Mouse (Mus musculus): Measurements from ENCODE around the gene Cacna1e. TPM values are rescaled to one million over a fixed set of nuclear protein-coding genes. Genes with fewer than 3 reads are reported as not detected.

Gene Cacna1e
- polyA plus RNA-seq, 1 experiment from 2014 or later, result 35.1 TPM

DNA sequence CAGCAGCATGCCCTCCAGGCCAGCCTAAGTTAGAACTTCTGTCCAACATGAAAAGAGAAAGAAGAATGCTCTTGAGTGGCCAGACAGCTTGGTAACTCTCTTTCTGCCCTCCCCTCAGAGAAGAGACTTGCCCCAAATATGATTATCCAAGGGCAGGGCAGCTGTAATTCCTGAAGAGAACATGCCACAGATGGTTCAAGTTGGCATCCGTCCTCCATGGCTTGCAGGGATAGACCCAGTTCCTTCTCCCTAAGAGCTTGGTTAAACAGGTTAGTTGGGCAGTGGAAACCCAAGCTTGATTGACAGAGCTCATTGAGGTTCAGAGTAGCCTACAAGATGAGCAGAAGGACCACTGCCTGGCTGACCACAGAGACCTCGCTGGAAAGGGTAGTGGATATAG lies 85.5 kb downstream of the Cacna1e start:
- Histone ChIP-seq H3K4me3 (ENCODE audit: low read depth, low read length) (no peak overlapping the region), H3K4me2 (ENCODE audit: low read depth, low read length) (no peak overlapping the region), H3K9me3 (ENCODE audit: control insufficient read depth, low read length) (no peaks in the 10 kb centered on the region), H3K4me1 (ENCODE audit: control insufficient read depth, insufficient read depth, low read length) (no peaks in the 10 kb centered on the region), H3K9ac (replicated peaks; ENCODE audit: low read depth, low read length) (no peak overlapping the region), H3K27ac (ENCODE audit: low read depth, low read length) (no peak overlapping the region), H3K27me3 (ENCODE audit: control insufficient read depth, insufficient read depth, low read length) (no peaks in the 10 kb centered on the region), H3K36me3 (ENCODE audit: control insufficient read depth, insufficient read depth, low read length) (no peaks in the 10 kb centered on the region)
- WGBS, result 83% methylated on average over 2 of the region's 2 CpGs
- ATAC-seq (ENCODE audit: low read depth), result no peak

DNA sequence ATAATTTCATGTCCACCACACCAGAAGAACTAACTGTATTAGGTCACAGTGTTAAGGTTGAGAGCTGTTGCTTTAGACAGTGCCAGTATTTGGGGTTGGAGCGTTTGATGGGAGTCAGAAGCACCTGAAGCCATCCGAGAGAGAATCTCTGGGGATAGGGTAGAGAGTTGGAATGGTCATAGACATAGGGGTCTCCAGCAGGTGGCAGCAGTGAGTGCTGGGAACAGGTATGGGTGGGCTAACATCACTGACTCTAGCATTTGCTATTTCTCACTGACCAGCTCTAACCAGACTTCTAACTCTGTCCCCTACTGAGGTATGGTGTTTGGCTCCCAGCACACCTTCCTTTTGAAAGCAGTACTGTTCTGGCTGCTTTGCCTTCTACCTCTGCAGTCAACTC lies 87.6 kb downstream of the Cacna1e start:
- H3K36me3 ChIP-seq (ENCODE audit: control insufficient read depth, insufficient read depth, low read length), result no peaks in the 10 kb centered on the region
- H3K4me3 ChIP-seq (ENCODE audit: low read depth, low read length), result no peak overlapping the region
- no peak for ATAC-seq (ENCODE audit: low read depth)
- 66% methylated on average over 2 of the region's 2 CpGs for WGBS
- H3K9me3 ChIP-seq (ENCODE audit: control insufficient read depth, low read length), result no peaks in the 10 kb centered on the region
- H3K27me3 ChIP-seq (ENCODE audit: control insufficient read depth, insufficient read depth, low read length), result no peaks in the 10 kb centered on the region
- H3K9ac ChIP-seq (replicated peaks; ENCODE audit: low read depth, low read length), result no peak overlapping the region
- no peak overlapping the region for H3K27ac ChIP-seq (ENCODE audit: low read depth, low read length)
- H3K4me2 ChIP-seq (ENCODE audit: low read depth, low read length), result no peak overlapping the region
- H3K4me1 ChIP-seq (ENCODE audit: control insufficient read depth, insufficient read depth, low read length), result no peaks in the 10 kb centered on the region

DNA sequence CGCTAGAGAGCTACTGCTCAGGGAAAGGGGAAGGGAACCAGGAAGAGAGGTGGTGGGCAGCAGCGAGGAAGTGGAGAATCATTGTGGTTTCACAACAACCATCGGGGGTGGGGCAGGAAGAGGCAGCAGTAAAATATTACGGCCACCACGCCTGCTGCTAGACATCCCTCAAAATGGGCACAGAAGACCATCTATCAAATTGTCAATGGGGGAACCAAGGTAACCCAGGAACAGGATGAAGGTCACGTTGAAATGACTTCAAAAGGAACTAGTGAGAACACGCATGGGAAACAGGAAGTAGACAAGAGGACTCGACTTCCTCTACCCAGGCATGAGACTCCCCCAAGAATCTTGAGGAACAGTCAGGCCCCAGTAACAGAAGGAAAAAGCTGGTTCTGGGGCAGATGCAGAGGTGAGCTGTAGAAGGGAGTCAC lies 89.8 kb downstream of the Cacna1e start:
- no peak overlapping the region for H3K9ac ChIP-seq (replicated peaks; ENCODE audit: low read depth, low read length)
- no peaks in the 10 kb centered on the region for H3K9me3 ChIP-seq (ENCODE audit: control insufficient read depth, low read length)
- H3K4me3 ChIP-seq (ENCODE audit: low read depth, low read length), result no peak overlapping the region
- 82% methylated on average over 8 of the region's 8 CpGs for WGBS
- H3K36me3 ChIP-seq (ENCODE audit: control insufficient read depth, insufficient read depth, low read length), result no peaks in the 10 kb centered on the region
- ATAC-seq (ENCODE audit: low read depth), result no peak
- H3K27ac ChIP-seq (ENCODE audit: low read depth, low read length), result no peak overlapping the region
- no peaks in the 10 kb centered on the region for H3K27me3 ChIP-seq (ENCODE audit: control insufficient read depth, insufficient read depth, low read length)
- no peaks in the 10 kb centered on the region for H3K4me1 ChIP-seq (ENCODE audit: control insufficient read depth, insufficient read depth, low read length)
- no peak overlapping the region for H3K4me2 ChIP-seq (ENCODE audit: low read depth, low read length)

DNA sequence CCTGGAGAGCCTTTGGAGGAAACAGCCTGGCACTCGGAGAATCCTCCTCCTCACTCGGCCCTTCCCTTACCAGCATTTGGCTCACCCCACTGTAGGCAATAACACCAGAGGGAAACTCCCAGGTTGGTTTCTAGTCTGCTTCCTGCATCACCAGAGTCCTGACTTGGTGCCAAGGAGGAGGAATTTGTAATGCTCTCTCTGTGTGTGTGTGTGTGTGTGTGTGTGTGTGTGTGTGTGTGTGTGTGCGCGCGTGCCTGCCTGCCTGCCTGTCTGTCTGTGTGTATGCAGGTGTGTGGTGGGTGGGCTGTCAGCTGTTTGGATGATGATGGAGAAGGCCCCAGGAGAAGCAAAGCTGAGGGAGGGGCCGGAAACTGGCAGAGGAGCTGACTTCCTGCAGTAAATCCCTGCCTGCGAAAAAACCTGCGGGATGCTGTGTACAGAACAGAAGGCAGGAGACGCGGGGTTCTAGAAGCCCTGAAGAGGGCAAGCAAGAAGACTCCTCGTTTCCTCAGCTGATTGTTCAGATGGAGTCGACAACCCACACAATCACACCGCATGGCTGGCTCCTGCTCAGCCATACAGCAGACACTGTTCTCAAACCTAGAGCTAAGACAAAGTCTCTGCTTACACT lies 92.6 kb downstream of the Cacna1e start:
- no peak overlapping the region for H3K4me2 ChIP-seq (ENCODE audit: low read depth, low read length)
- no peaks in the 10 kb centered on the region for H3K9me3 ChIP-seq (ENCODE audit: control insufficient read depth, low read length)
- no peaks in the 10 kb centered on the region for H3K36me3 ChIP-seq (ENCODE audit: control insufficient read depth, insufficient read depth, low read length)
- H3K4me1 ChIP-seq (ENCODE audit: control insufficient read depth, insufficient read depth, low read length), result no peaks in the 10 kb centered on the region
- WGBS, result 56% methylated on average over 13 of the region's 13 CpGs
- no peak overlapping the region for H3K4me3 ChIP-seq (ENCODE audit: low read depth, low read length)
- no peak overlapping the region for H3K9ac ChIP-seq (replicated peaks; ENCODE audit: low read depth, low read length)
- no peak for ATAC-seq (ENCODE audit: low read depth)
- H3K27ac ChIP-seq (ENCODE audit: low read depth, low read length), result no peak overlapping the region
- H3K27me3 ChIP-seq (ENCODE audit: control insufficient read depth, insufficient read depth, low read length), result no peaks in the 10 kb centered on the region

DNA sequence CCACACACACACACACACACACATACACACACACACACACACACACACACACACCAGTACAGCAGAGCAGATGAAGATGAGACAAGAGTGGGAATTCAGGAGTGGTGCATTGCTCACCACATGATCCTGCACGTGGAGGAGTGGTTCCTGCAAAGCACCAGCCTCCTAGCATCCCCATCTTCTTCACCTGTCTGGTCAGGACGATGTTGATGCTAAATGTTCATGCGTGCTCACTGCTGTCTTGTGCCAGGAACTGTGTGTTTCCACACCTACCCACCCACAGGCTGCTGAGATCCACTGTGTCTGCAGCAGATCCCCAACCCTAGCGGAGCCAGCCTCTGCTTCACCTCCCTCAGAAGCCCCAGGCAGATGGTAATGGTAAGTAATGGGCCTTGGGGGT lies 95.8 kb downstream of the Cacna1e start:
- peak; percentile 26 for ATAC-seq (ENCODE audit: low read depth)
- Histone ChIP-seq H3K9me3 (ENCODE audit: control insufficient read depth, low read length) (no peaks in the 10 kb centered on the region), H3K4me2 (ENCODE audit: low read depth, low read length) (no peak overlapping the region), H3K27ac (ENCODE audit: low read depth, low read length) (no peak overlapping the region), H3K36me3 (ENCODE audit: control insufficient read depth, insufficient read depth, low read length) (no peaks in the 10 kb centered on the region), H3K4me3 (ENCODE audit: low read depth, low read length) (no peak overlapping the region), H3K4me1 (ENCODE audit: control insufficient read depth, insufficient read depth, low read length) (no peaks in the 10 kb centered on the region), H3K9ac (replicated peaks; ENCODE audit: low read depth, low read length) (no peak overlapping the region), H3K27me3 (ENCODE audit: control insufficient read depth, insufficient read depth, low read length) (no peaks in the 10 kb centered on the region)
- 76% methylated on average over 4 of the region's 4 CpGs for WGBS

DNA sequence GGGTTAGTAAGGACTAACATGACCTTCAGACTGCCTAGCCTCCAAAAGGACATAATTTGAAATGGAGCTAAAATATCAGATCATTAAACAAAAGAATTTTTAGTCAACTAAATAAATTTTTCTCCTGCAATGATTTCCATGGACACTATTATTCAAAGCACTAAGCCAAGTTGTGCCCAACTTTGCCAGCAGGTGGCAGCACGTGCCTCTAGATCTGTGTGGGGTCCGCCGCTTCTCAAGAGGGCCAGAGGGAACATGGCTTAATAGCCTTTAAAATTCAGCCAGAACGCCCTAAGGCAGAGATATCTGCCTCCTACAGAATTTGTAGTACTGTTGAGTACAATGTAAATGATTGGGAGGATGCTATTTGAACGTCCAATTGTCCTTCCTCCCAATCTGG lies 96.2 kb downstream of the Cacna1e start:
- ATAC-seq (ENCODE audit: low read depth), result peak; percentile 68
- 12% methylated on average over 5 of the region's 5 CpGs for WGBS

DNA sequence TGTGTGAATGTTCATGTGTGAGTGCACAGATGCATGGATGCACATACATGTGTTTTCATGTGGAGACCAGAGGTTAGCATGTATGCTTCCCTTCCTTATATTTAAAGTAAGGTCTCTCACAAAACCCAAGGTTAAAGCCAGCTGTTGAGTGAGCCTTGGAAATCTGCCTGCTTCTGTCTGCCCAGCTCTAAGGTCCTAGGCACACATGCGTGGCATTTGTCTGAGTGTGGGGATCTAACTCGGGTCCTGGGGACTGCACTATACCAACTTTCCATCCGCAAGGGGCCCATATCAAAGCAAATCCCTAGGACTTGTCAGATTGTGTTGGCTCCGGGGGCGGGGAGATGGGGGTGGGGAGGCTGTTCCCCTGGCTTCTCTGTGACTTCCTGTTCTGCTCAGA lies 96.9 kb downstream of the Cacna1e start:
- WGBS, result 65% methylated on average over 5 of the region's 5 CpGs
- Histone ChIP-seq H3K36me3 (ENCODE audit: control insufficient read depth, insufficient read depth, low read length) (no peaks in the 10 kb centered on the region), H3K4me2 (ENCODE audit: low read depth, low read length) (no peak overlapping the region), H3K4me3 (ENCODE audit: low read depth, low read length) (no peak overlapping the region), H3K27ac (ENCODE audit: low read depth, low read length) (no peak overlapping the region), H3K4me1 (ENCODE audit: control insufficient read depth, insufficient read depth, low read length) (no peaks in the 10 kb centered on the region), H3K9me3 (ENCODE audit: control insufficient read depth, low read length) (no peaks in the 10 kb centered on the region), H3K9ac (replicated peaks; ENCODE audit: low read depth, low read length) (no peak overlapping the region), H3K27me3 (ENCODE audit: control insufficient read depth, insufficient read depth, low read length) (no peaks in the 10 kb centered on the region)
- ATAC-seq (ENCODE audit: low read depth), result no peak

More for the DNA sequence above, 96.2 kb downstream of the Cacna1e start:
- Histone ChIP-seq H3K27me3 (ENCODE audit: control insufficient read depth, insufficient read depth, low read length) (no peaks in the 10 kb centered on the region), H3K4me3 (ENCODE audit: low read depth, low read length) (no peak overlapping the region), H3K9ac (replicated peaks; ENCODE audit: low read depth, low read length) (no peak overlapping the region), H3K4me2 (ENCODE audit: low read depth, low read length) (no peak overlapping the region), H3K27ac (ENCODE audit: low read depth, low read length) (no peak overlapping the region), H3K36me3 (ENCODE audit: control insufficient read depth, insufficient read depth, low read length) (no peaks in the 10 kb centered on the region), H3K4me1 (ENCODE audit: control insufficient read depth, insufficient read depth, low read length) (no peaks in the 10 kb centered on the region), H3K9me3 (ENCODE audit: control insufficient read depth, low read length) (no peaks in the 10 kb centered on the region)

DNA sequence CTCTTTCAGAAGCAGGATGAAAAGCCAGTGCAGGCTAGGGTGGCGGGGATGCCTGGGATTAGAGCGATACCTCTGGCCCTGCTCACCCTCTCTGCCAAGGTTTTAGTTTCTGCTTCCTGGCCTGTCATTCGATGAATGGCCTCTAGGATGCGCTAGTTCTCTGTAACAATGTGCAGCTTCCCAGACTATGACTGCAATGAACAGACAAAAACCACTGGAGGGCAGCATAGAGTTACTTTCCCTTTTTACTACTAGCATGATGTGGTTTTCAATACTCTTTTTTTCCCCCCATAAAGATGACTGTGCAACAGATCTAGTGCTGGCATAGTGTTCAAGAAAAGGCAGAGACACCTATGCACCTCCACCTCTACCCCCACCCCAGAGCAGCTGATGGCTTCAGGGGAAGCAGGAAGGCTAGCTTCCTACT lies 98.0 kb downstream of the Cacna1e start:
- H3K9me3 ChIP-seq (ENCODE audit: control insufficient read depth, low read length), result no peaks in the 10 kb centered on the region
- ATAC-seq (ENCODE audit: low read depth), result peak; percentile 47
- 11% methylated on average over 4 of the region's 4 CpGs for WGBS
- no peaks in the 10 kb centered on the region for H3K4me1 ChIP-seq (ENCODE audit: control insufficient read depth, insufficient read depth, low read length)
- H3K9ac ChIP-seq (replicated peaks; ENCODE audit: low read depth, low read length), result no peak overlapping the region
- no peaks in the 10 kb centered on the region for H3K27me3 ChIP-seq (ENCODE audit: control insufficient read depth, insufficient read depth, low read length)
- no peak overlapping the region for H3K4me3 ChIP-seq (ENCODE audit: low read depth, low read length)
- H3K4me2 ChIP-seq (ENCODE audit: low read depth, low read length), result no peak overlapping the region
- H3K27ac ChIP-seq (ENCODE audit: low read depth, low read length), result no peak overlapping the region
- H3K36me3 ChIP-seq (ENCODE audit: control insufficient read depth, insufficient read depth, low read length), result no peaks in the 10 kb centered on the region

DNA sequence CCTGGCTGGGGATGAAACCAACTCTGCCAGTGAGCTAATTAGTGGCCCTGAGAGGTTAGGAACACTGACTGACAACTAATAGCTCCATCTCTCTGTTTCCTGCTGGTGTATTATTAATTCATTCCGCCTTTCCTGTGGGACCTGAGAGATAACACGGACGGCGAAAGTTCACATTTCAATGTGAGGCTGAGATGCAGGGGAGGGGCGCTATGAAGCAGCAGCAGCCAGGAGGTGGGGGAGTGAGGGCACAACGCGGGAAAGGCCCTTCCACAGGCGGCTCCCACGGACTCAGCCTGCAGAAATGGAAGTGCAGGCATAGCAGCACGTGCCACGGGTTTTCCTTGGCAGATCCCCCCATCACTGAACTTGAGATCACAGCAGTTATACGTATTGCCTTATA lies 99.4 kb downstream of the Cacna1e start:
- Histone ChIP-seq H3K36me3 (ENCODE audit: control insufficient read depth, insufficient read depth, low read length) (no peaks in the 10 kb centered on the region), H3K9me3 (ENCODE audit: control insufficient read depth, low read length) (no peaks in the 10 kb centered on the region), H3K9ac (replicated peaks; ENCODE audit: low read depth, low read length) (no peak overlapping the region), H3K4me2 (ENCODE audit: low read depth, low read length) (no peak overlapping the region), H3K27me3 (ENCODE audit: control insufficient read depth, insufficient read depth, low read length) (no peaks in the 10 kb centered on the region), H3K4me1 (ENCODE audit: control insufficient read depth, insufficient read depth, low read length) (no peaks in the 10 kb centered on the region), H3K4me3 (ENCODE audit: low read depth, low read length) (no peak overlapping the region), H3K27ac (ENCODE audit: low read depth, low read length) (no peak overlapping the region)
- ATAC-seq (ENCODE audit: low read depth), result no peak
- WGBS, result 27% methylated on average over 12 of the region's 12 CpGs

Data from neural tube, embryonic 14.5 days (tissue).